Mouse (Mus musculus) CD8-positive naive resting alpha-beta T cell, adult 2 months (primary cell): Measurements from ENCODE around the gene Dab2ip.

Source experiments
- DNase-seq, 2 experiments: peaks; one replicate each; pipeline ENCODE4 v3.0.0; 2022; ENCODE audit warnings: low read depth in 2 of 2, low spot score in 2 of 2

The Dab2ip gene

DNA sequence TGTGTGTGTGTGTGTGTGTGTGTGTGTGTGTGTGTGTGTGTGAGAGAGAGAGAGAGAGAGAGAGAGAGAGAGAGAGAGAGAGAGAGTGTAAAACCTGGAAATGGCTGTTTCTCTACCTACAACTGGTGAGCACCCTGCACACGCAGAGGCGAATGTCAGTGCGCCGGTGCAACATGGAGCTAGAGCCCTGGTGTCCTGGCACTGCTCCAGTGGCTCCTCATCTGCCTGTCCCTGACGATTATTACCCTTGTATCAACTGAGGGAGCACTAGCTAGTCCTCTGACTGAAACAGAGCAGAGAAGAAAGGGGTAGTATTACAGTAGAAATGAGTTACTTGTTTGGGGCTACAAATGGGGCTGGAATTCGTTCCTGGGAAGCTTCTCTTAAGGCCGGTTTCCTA, 155.4 kb downstream of the Dab2ip start:
- no peak for DNase-seq

GRCm38 (mm10) chr2:35714742-35715167, 156.7 kb downstream of the Dab2ip start:
- DNase-seq = no peak

DNA sequence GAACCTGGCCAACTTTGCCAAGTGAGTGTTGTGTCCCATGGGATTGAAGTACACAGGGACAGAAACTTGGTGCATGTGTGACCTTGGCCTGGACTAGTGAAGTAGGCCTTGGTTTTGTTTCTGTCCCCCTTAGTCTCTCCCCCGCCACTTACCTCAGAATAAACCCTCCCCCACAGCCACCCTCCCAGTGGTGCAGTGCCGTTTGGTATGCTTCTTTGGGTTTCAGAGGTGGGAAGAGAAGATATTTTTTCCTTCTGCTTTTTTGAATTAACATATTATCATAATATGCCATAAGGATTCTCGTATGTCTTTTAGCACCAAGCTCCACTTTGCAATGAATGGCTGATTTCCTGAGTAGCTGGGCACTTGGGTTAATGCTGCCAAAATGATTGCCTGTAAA, 157.4 kb downstream of the Dab2ip start:
- DNase-seq = no peak

GRCm38 (mm10) chr2:35716175-35716574, 158.1 kb downstream of the Dab2ip start:
- DNase-seq = no peak

DNA sequence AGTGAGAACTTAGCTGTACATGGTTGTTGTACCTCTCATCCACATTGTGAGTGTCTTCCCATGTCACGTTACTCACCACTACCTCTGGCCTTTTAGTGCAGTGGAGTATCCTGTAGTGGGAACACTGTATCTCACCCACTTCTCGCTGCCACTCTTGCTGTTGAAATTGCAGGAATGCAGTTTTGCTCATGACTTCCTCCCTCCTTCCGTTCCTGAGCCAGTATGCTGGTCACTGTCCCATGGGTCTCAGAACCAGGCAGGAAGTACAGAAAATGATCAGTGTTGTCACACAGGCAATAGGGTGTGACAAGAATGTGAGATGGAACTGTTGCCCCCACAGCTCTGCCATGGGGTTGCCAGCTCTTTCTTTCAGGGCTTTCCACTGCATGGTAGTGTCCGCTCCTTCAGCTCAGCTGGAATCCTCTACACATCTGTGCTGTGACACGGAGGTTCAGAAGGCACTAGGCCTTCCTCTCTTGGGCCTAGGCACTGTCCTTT, 160.0 kb downstream of the Dab2ip start:
- no peak for DNase-seq

GRCm38 (mm10) chr2:35718662-35719061, 160.6 kb downstream of the Dab2ip start:
- DNase-seq = no peak

DNA sequence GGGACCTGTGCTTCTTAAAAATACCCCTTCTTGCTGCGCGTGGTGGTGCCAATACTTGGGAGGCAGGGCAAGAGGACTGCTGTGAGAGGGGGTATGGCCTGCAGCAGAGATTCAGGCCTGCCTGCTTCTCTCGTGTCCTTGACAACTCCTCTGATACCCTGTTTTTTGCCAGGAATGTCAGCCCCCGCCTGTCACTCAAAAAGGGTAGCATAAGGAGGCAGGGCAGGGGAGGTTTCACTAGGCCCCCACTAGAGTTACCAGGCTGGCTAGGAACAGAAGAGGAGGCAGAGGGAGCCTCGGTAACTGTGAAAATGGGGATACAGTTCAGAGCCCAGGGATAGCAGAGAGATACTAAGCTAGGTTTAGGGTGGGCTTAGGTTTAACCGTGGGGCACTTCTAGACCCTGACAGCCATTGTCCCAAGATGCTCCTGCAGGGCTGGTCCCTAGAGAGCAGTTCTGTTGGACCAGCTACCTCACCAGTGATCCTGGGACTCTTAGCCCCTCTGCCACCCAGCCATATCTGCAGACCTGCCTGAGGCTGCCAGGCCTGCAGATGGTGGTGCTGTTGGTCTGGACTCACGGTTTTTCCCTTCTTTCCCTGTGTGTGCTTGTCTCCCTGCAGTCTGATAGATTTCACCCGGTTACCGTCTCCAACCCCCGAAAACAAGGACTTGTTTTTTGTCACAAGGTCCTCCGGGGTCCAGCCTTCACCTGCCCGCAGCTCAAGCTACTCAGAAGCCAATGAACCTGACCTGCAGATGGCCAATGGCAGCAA, 161.4 kb downstream of the Dab2ip start:
- no peak for DNase-seq

DNA sequence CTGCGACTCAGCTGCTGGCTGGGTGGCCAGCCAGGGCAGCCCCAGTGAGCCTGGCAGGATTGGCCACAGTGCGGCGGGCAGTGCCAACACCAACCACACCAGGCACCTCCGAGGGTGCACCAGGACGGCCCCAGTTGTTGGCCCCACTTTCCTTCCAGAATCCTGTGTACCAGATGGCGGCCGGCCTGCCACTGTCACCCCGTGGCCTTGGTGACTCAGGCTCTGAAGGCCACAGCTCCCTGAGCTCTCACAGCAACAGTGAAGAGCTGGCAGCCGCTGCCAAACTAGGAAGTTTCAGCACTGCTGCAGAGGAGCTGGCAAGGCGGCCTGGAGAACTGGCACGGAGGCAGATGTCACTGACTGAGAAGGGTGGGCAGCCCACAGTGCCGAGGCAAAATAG, 162.0 kb downstream of the Dab2ip start:
- DNase-seq = no peak

DNA sequence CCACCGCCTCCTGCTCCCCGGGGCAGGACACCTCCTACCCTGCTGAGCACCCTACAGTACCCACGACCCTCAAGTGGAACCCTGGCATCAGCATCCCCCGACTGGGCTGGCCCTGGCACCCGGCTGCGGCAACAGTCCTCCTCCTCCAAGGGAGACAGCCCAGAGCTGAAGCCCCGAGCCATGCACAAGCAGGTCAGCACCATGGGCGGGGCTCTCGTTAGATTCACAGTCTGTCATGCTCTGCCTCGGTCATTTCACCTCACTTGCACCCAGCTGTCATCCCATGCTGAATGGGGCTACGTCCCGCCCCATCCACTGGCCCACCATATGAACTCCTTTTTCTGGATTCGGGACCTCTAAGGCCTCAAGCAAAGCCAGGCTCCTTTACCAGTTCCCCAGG, 162.5 kb downstream of the Dab2ip start:
- no peak for DNase-seq

GRCm38 (mm10) chr2:35720956-35721355, 162.9 kb downstream of the Dab2ip start:
- DNase-seq = no peak

DNA sequence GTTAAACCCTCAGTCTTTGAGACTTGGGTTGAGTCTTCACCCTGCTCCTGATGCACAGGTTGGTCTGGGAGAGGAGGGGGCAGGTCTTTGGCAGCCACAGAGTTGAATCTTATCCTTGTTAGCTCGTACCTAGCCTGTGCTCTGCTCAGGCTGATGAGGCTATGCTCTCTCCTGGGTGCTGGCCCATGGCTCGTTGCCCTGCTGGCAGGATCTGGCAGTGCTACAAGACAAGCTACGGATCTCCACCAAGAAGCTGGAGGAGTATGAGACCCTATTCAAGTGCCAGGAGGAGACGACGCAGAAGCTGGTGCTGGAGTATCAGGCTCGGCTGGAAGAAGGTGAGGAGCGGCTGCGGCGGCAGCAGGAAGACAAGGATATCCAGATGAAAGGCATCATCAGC, 164.8 kb downstream of the Dab2ip start:
- no peak for DNase-seq

DNA sequence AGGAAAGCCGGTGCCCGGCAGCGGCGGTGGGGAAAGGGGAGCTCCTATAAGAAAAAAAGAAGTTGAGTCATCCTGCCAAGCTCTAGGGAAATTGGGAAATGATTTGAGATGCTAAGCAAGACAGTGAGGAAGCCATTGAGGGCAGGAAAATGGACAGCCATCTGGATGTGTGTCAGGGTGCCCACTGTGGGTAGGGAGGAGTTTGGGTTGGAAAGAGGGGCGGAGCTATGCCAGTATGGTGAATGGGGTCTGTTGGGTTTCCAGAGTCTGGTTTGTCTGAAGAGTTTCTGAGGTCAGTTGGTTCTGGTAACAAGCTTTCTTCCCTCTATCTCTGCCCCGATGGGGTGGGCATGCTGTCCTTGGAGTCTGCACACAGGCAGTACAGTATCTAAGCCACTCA, 165.2 kb downstream of the Dab2ip start:
- DNase-seq = no peak

GRCm38 (mm10) chr2:35723691-35724090, 165.6 kb downstream of the Dab2ip start:
- DNase-seq = no peak

DNA sequence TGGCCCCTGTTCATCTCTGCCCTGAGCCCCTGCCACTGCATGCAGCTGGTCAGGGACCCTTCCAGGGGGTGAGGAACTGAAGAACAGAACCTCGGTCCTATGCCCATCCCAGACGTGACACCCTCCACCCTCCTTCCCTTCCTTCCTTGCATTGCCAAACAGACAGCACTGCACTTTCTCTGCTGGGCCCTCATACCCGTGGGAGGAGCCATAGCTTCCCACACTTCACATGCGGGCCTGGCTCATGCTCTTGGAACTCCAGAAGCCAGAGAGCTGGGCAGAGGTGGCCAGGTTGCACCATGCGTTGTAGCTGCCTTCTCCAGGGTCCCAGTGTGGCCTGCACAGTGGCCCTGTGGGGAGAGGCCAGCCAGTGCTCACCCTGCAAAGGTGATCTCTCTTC, 170.6 kb downstream of the Dab2ip start:
- DNase-seq = no peak

GRCm38 (mm10) chr2:35729077-35730065, 171.3 kb downstream of the Dab2ip start:
- no peak for DNase-seq

- DNase-seq = no peak
Measured at GRCm38 (mm10) chr2:35731671-35732449, 173.8 kb downstream of the Dab2ip start.

GRCm38 (mm10) chr2:35735001-35735400, 176.9 kb downstream of the Dab2ip start:
- DNase-seq = no peak

DNA sequence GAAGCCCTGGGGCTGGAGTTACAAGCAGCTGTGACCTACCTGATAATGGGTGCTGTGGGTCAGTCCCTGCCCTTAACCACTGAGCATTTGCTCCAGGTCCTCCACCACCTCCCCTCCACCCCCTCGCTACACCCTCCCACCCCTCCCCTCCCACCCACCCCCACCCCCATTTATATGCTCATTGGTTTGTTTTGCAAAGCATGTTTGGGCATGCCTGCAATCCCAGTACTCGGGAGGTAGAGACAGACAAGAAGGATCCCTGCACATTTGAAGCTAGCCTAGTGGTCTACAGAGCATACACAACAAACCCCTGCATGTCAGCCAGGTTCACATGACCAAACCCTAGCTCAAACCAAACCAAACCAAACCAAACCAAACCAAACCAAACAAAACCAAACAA, 178.0 kb downstream of the Dab2ip start:
- DNase-seq = no peak

- DNase-seq = no peak
Measured at GRCm38 (mm10) chr2:35737467-35738027, 179.5 kb downstream of the Dab2ip start.

DNA sequence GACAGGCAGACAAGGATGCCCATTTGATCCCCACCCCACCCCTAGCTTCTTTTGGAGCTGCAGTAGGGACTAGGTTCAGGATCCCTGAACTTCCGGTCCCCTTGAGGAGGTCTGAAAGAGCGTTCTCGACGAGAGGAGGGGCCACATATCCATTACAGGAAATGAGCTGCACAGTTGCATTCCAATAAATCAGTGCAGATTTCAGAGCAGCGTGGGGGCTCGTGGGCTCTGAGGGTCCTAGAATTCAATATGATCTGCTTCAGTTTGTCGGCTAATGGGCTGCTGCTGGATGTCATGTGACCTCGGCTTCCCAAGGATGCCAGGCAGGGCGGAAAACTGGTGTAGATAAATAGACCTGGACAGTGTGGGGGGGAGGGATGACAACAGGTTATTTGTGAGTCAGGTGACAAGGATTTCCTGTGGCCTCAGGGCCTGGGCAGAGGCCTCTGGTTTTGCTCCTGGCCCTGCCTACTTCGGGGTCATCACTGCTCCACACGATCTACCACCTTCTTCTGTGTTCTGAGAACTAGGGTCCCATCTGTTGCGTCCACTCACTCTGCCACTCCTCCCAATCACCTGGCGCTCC, 181.7 kb downstream of the Dab2ip start:
- DNase-seq = no peak
